Mouse (Mus musculus): ENCODE measurements at regions not wholly inside any gene's neighbourhood (a gene's known extent, or its start where the extent isn't known, plus 50 kb on each side); places are given as distances from the start of the nearest gene placed in this dataset.
A peak's percentile ranks its signal among the peaks of the same experiment; 100 is the strongest.

GRCm38 (mm10) chr12:52622398-52622797 lies 76.8 kb upstream of the Akap6 start:
- no peak for DNase-seq (ENCODE audit: low spot score in 2 of 2)

- DNase-seq (ENCODE audit: low spot score in 2 of 2): no peak
Observed at GRCm38 (mm10) chr12:52623416-52624108, 75.6 kb upstream of the Akap6 start.

GRCm38 (mm10) chr12:52624871-52625270 lies 74.3 kb upstream of the Akap6 start:
- no peak for DNase-seq (ENCODE audit: low spot score in 2 of 2)

- peak; percentile 52 to 54 for DNase-seq (ENCODE audit: low spot score in 2 of 2)
Observed at GRCm38 (mm10) chr12:52628771-52629170, 70.4 kb upstream of the Akap6 start.

GRCm38 (mm10) chr12:52635121-52635878 lies 63.9 kb upstream of the Akap6 start:
- DNase-seq (ENCODE audit: low spot score in 2 of 2): peak in 1 of 2 experiments; percentile 10

GRCm38 (mm10) chr12:52636186-52636881 lies 62.8 kb upstream of the Akap6 start:
- no peak for DNase-seq (ENCODE audit: low spot score in 2 of 2)

- DNase-seq (ENCODE audit: low spot score in 2 of 2): no peak
Observed at GRCm38 (mm10) chr12:52636920-52637319, 62.3 kb upstream of the Akap6 start.

- DNase-seq (ENCODE audit: low spot score in 2 of 2): peak; percentile 62
Observed at GRCm38 (mm10) chr12:52637506-52638249, 61.5 kb upstream of the Akap6 start.

- DNase-seq (ENCODE audit: low spot score in 2 of 2): no peak
Observed at GRCm38 (mm10) chr12:52638461-52638860, 60.7 kb upstream of the Akap6 start.

- no peak for DNase-seq (ENCODE audit: low spot score in 2 of 2)
Observed at GRCm38 (mm10) chr12:52644059-52644458, 55.1 kb upstream of the Akap6 start.

Measured in right cerebral cortex, adult 2 months (tissue).